Mouse (Mus musculus) neural tube, embryonic 14.5 days (tissue): ENCODE data around the gene Myo16. TPM values are rescaled to one million over a fixed set of nuclear protein-coding genes. Genes with fewer than 3 reads are reported as not detected.

Source experiments
- ATAC-seq: fragments of 200-750 bp; cut with Nextera tagmentation; 2 replicates; pipeline ENCODE4 v1.8.0; 2017; ENCODE audit warnings: low read depth, mild to moderate bottlenecking, moderate TSS enrichment, moderate library complexity
- H3K27ac ChIP-seq: fragments of 300-500 bp; sonication (generic); 2 replicates; pipeline ENCODE4 v1.5.1; 2014; ENCODE audit warnings: low read depth, mild to moderate bottlenecking, control low read depth, low read length, moderate library complexity, mixed read lengths
- H3K27me3 ChIP-seq: fragments of 300-500 bp; sonication (generic); 2 replicates; pipeline ENCODE4 v1.6.1; 2014; ENCODE audit warnings: low read length; ENCODE audit not compliant: control insufficient read depth, insufficient read depth
- H3K36me3 ChIP-seq: fragments of 300-500 bp; sonication (generic); 2 replicates; pipeline ENCODE4 v1.6.1; 2014; ENCODE audit warnings: low read length, mixed read lengths; ENCODE audit not compliant: control insufficient read depth, insufficient read depth
- H3K4me1 ChIP-seq: fragments of 300-500 bp; sonication (generic); 2 replicates; pipeline ENCODE4 v1.6.1; 2014; ENCODE audit warnings: low read length; ENCODE audit not compliant: control insufficient read depth, insufficient read depth
- H3K4me2 ChIP-seq: fragments of 300-500 bp; sonication (generic); 2 replicates; pipeline ENCODE4 v1.6.1; 2014; ENCODE audit warnings: mild to moderate bottlenecking, low read depth, low read length, control low read depth
- H3K4me3 ChIP-seq: fragments of 300-500 bp; sonication (generic); 2 replicates; pipeline ENCODE4 v1.5.1; 2014; ENCODE audit warnings: low read depth, low read length, control low read depth, mixed read lengths
- H3K9ac ChIP-seq: fragments of 300-500 bp; sonication (generic); replicated peaks from 2 replicates; pipeline ENCODE4 v1.6.1; 2014; ENCODE audit warnings: low read depth, mild to moderate bottlenecking, control low read depth, low read length, mixed read lengths
- H3K9me3 ChIP-seq: fragments of 300-500 bp; sonication (generic); 2 replicates; pipeline ENCODE4 v1.6.1; 2016; ENCODE audit warnings: low read length; ENCODE audit not compliant: control insufficient read depth
- WGBS: fragments of 180-500 bp; shearing (Covaris S2); extraction: QIAGEN DNeasy Blood & Tissue Kit; methylation state at CpG from one replicate; pipeline ENCODE4 v1.1.7; 2014; 5-methylcytosine and 5-hydroxymethylcytosine counted together
- polyA plus RNA-seq: library from polyadenylated mRNA; unstranded; fragments of >200 nt; fragmentation: Nextera tagmentation; extraction: Ambion mirVana; gene quantifications from 2 replicates; pipeline ENCODE4 v1.2.1, GENCODE M21; 2014

Myo16 gene
- polyA plus RNA-seq, 1 experiment from 2014 or later: 11.8 TPM

- no peak for ATAC-seq
- Histone ChIP-seq H3K4me3 (no peak overlapping the region), H3K27ac (no peak overlapping the region), H3K4me2 (no peak overlapping the region), H3K4me1 (peaks cover 6% of the 10 kb centered on the region; the same call in 1 of the 2 replicates), H3K9me3 (no peaks in the 10 kb centered on the region), H3K9ac (no peak overlapping the region), H3K27me3 (no peaks in the 10 kb centered on the region), H3K36me3 (no peaks in the 10 kb centered on the region)
- 63% methylated on average over 5 of the region's 5 CpGs for WGBS
These were observed 407.9 kb downstream of the Myo16 start for GRCm38 (mm10) chr8:10561616-10562015.

GRCm38 (mm10) chr8:10562046-10562445 is 408.3 kb downstream of the Myo16 start:
- no peaks in the 10 kb centered on the region for H3K9me3 ChIP-seq
- H3K36me3 ChIP-seq: no peaks in the 10 kb centered on the region
- H3K27me3 ChIP-seq: no peaks in the 10 kb centered on the region
- H3K27ac ChIP-seq: no peak overlapping the region
- H3K4me2 ChIP-seq: no peak overlapping the region
- no peak overlapping the region for H3K9ac ChIP-seq
- H3K4me3 ChIP-seq: no peak overlapping the region
- no peak for ATAC-seq
- WGBS: 56% methylated on average over 13 of the region's 13 CpGs
- H3K4me1 ChIP-seq: peaks cover 6% of the 10 kb centered on the region; the same call in 1 of the 2 replicates

GRCm38 (mm10) chr8:10562636-10563035 is 408.9 kb downstream of the Myo16 start:
- Histone ChIP-seq H3K9me3 (no peaks in the 10 kb centered on the region), H3K27ac (no peak overlapping the region), H3K4me3 (no peak overlapping the region), H3K4me2 (no peak overlapping the region), H3K27me3 (no peaks in the 10 kb centered on the region), H3K9ac (no peak overlapping the region), H3K4me1 (peaks cover 6% of the 10 kb centered on the region; the same call in 1 of the 2 replicates), H3K36me3 (no peaks in the 10 kb centered on the region)
- ATAC-seq: no peak
- WGBS: 87% methylated on average over 9 of the region's 9 CpGs

GRCm38 (mm10) chr8:10565231-10566029 is 411.7 kb downstream of the Myo16 start:
- Histone ChIP-seq H3K27me3 (no peaks in the 10 kb centered on the region), H3K27ac (no peak overlapping the region), H3K9me3 (no peaks in the 10 kb centered on the region), H3K4me1 (no peaks in the 10 kb centered on the region), H3K4me2 (no peak overlapping the region), H3K9ac (no peak overlapping the region), H3K4me3 (no peak overlapping the region), H3K36me3 (no peaks in the 10 kb centered on the region)
- no peak for ATAC-seq
- WGBS: 72% methylated on average over 11 of the region's 11 CpGs

GRCm38 (mm10) chr8:10568448-10568847 is 414.7 kb downstream of the Myo16 start:
- H3K4me1 ChIP-seq: no peaks in the 10 kb centered on the region
- no peak for ATAC-seq
- no peaks in the 10 kb centered on the region for H3K27me3 ChIP-seq
- H3K9ac ChIP-seq: no peak overlapping the region
- no peak overlapping the region for H3K4me2 ChIP-seq
- H3K27ac ChIP-seq: no peak overlapping the region
- WGBS: 63% methylated on average over 4 of the region's 4 CpGs
- no peaks in the 10 kb centered on the region for H3K36me3 ChIP-seq
- no peaks in the 10 kb centered on the region for H3K9me3 ChIP-seq
- no peak overlapping the region for H3K4me3 ChIP-seq

- Histone ChIP-seq H3K27me3 (no peaks in the 10 kb centered on the region), H3K9ac (no peak overlapping the region), H3K4me2 (no peak overlapping the region), H3K27ac (no peak overlapping the region), H3K36me3 (no peaks in the 10 kb centered on the region), H3K4me1 (no peaks in the 10 kb centered on the region), H3K4me3 (no peak overlapping the region), H3K9me3 (no peaks in the 10 kb centered on the region)
- 24% methylated on average over 6 of the region's 6 CpGs for WGBS
- ATAC-seq: no peak
These were observed 420.4 kb downstream of the Myo16 start for GRCm38 (mm10) chr8:10574096-10574495.

- no peaks in the 10 kb centered on the region for H3K27me3 ChIP-seq
- no peak overlapping the region for H3K9ac ChIP-seq
- WGBS: 92% methylated on average over 10 of the region's 10 CpGs
- H3K4me3 ChIP-seq: no peak overlapping the region
- H3K4me2 ChIP-seq: no peak overlapping the region
- H3K27ac ChIP-seq: no peak overlapping the region
- H3K4me1 ChIP-seq: no peaks in the 10 kb centered on the region
- no peak for ATAC-seq
- H3K9me3 ChIP-seq: no peaks in the 10 kb centered on the region
- no peaks in the 10 kb centered on the region for H3K36me3 ChIP-seq
These were observed 421.5 kb downstream of the Myo16 start for GRCm38 (mm10) chr8:10575244-10575643.

GRCm38 (mm10) chr8:10586956-10587744 is 433.4 kb downstream of the Myo16 start:
- 36% methylated on average over 10 of the region's 14 CpGs for WGBS
- Histone ChIP-seq H3K4me2 (no peak overlapping the region), H3K9me3 (no peaks in the 10 kb centered on the region), H3K27ac (no peak overlapping the region), H3K27me3 (no peaks in the 10 kb centered on the region), H3K9ac (no peak overlapping the region), H3K4me3 (no peak overlapping the region), H3K36me3 (no peaks in the 10 kb centered on the region), H3K4me1 (no peaks in the 10 kb centered on the region)
- ATAC-seq: no peak; the same call in 1 of the 2 replicates

- H3K36me3 ChIP-seq: no peaks in the 10 kb centered on the region
- no peak overlapping the region for H3K4me2 ChIP-seq
- no peak overlapping the region for H3K9ac ChIP-seq
- H3K4me1 ChIP-seq: no peaks in the 10 kb centered on the region
- no peaks in the 10 kb centered on the region for H3K27me3 ChIP-seq
- H3K9me3 ChIP-seq: no peaks in the 10 kb centered on the region
- 90% methylated on average over 11 of the region's 11 CpGs for WGBS
- no peak overlapping the region for H3K27ac ChIP-seq
- no peak overlapping the region for H3K4me3 ChIP-seq
- ATAC-seq: no peak
These were observed 435.8 kb downstream of the Myo16 start for GRCm38 (mm10) chr8:10589422-10589933.
